Mouse (Mus musculus): ENCODE results near the gene Scrn1. TPM values are rescaled to one million over a fixed set of nuclear protein-coding genes. Genes with fewer than 3 reads are reported as not detected.

Gene Scrn1
- total RNA-seq, 2 experiments from 2014 or later: 143 to 145 TPM

Other genes starting within 250 kb of the Scrn1 start
- 1 to 10 TPM; 1.9 to 2.0 TPM for gene Prr15, start 240.7 kb downstream of the Scrn1 start, total RNA-seq (2021)
- 10 to 100 TPM; 72.4 to 84.9 TPM for gene Wipf3, start 136.9 kb downstream of the Scrn1 start, total RNA-seq (2021)
- 10 to 100 TPM; 11.3 to 12.3 TPM for gene Plekha8, start 28.6 kb upstream of the Scrn1 start, total RNA-seq (2021)
- gene Fkbp14, start 30.8 kb upstream of the Scrn1 start, total RNA-seq (2021): 1 to 10 TPM; 8.5 to 9.0 TPM
- gene Mturn, start 115.1 kb upstream of the Scrn1 start, total RNA-seq (2021): 10 to 100 TPM; 80.3 to 90.3 TPM

Measured in left cerebral cortex, postnatal 25 days (tissue).